Mouse (Mus musculus) G1E (cell line): ENCODE results near the gene Ldlrap1.

ENCODE experiments used
- CTCF ChIP-seq: IDR thresholded peaks from 2 replicates; pipeline ENCODE4 v1.5.1; 2012; ENCODE audit warnings: low read depth, low read length, inconsistent platforms, mixed read lengths
- POLR2AphosphoS5 ChIP-seq: IDR thresholded peaks from 2 replicates; pipeline ENCODE4 v1.6.1; 2012; ENCODE audit warnings: low read depth, low read length, inconsistent platforms; ENCODE audit not compliant: insufficient replicate concordance
- TAL1 ChIP-seq: conservative IDR thresholded peaks from 2 replicates; pipeline ENCODE4 v1.6.1; 2012; ENCODE audit warnings: low read depth, low read length, inconsistent platforms, mixed read lengths

- no peak for TF ChIP-seq CTCF
- TF ChIP-seq TAL1 = no peak
- no peak for TF ChIP-seq POLR2AphosphoS5
Observed at GRCm38 (mm10) chr4:134745900-134746661, 21.7 kb downstream of the Ldlrap1 start.
